Comparison of ENCODE assay signal across 16 mouse cellular contexts in the genomic region with DNA sequence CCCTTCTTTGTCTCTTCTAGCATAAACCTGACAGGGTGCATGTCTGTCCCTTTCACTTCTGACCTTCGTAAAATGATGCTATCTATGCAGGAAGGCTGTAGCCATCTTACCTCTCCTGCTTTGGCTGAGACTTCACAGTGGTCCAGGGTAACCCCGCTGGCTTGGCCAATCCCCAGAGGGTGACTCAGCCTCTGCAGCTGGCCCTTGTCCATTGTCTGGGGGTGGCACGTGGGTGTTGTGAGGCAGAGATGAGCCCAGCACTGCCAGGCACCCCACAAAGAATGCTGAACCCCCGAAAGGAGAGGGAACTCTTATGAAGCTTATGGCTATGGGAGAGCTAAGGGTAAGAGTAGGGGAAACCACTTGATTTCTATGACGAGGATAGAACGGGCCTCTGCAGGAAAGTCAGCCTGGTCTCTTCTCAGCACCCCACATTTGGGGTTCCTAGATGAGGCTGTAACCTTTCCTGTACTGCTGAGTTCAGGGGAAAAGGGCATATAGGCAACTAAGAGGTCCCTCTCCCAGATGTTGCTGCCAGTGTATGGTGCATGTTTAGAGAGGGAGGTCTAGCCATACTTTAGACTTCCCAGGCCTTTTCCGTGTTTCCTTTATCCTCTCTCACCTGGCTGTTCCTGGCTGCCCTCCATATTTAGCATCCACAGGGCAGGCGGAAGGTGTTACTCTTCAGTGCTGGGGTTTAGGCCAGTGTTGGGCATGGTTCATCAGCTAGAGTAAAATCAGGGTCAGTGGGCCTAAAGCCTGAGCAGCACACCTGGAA. TPM values are rescaled to one million over a fixed set of nuclear protein-coding genes. Genes with fewer than 3 reads are reported as not detected.
DNase-seq lines count a peak whose midpoint lies in the region; ATAC-seq lines count a peak whose summit lies in the region.
"Had no signal": no experiment of that assay in that cellular context is flagged by ENCODE, and none has a peak within 500 bp of the region (broad histone marks: within the 10 kb centered on the region; RNA-seq: fewer than 3 reads in every experiment).

No protein-coding gene starts in this region.

- H3K27ac ChIP-seq in heart, embryonic 12.5 days (ENCODE audit: poor library complexity, severe bottlenecking), result no peak overlapping the region
- H3K27ac ChIP-seq: midbrain, embryonic 13.5 days; neural tube, embryonic 12.5 days had no signal

- peaks cover 45% of the 10 kb centered on the region for H3K4me1 ChIP-seq in heart, embryonic 12.5 days (replicated peaks)

- 0 out of 2 replicates have a peak, but pooled peaks cover under 1% of the 10 kb centered on the region for H3K27me3 ChIP-seq in heart, embryonic 12.5 days (replicated peaks)

- H3K4me3 ChIP-seq in heart, embryonic 12.5 days, result no peak overlapping the region
- H3K4me3 ChIP-seq: midbrain, embryonic 13.5 days; neural tube, embryonic 12.5 days had no signal

- H3K9ac ChIP-seq in heart, embryonic 12.5 days, result 0 out of 2 replicates have a peak overlapping the region, but pooled peaks have one; percentile 2
- H3K9ac ChIP-seq: lung, embryonic 14.5 days; midbrain, embryonic 13.5 days; neural tube, embryonic 12.5 days had no signal

- no peak for ATAC-seq in heart, embryonic 12.5 days (ENCODE audit: insufficient number of reproducible peaks, low FRiP score)
- ATAC-seq: activated CD4-positive, CD25-positive, alpha-beta regulatory T cell, adult 4 months; midbrain, embryonic 13.5 days had no signal

- no peak for DNase-seq in heart, postnatal 36 days
- DNase-seq in 3134 (ENCODE audit: extremely low read depth, insufficient read length, low spot score), result peak; percentile 60
- DNase-seq in Muller cell, postnatal 12 days (ENCODE audit: inconsistent ontology term), result peak; percentile 80
- peak; percentile 54 to 71 for DNase-seq in cerebellum, postnatal 25 days
- no peak for DNase-seq in B cell, adult 2 months
- no peak for DNase-seq in spleen, postnatal 4 days (ENCODE audit: low spot score in 2 of 2)
- DNase-seq: heart, postnatal 10 days; kidney, adult 11 months; lung, embryonic 14.5 days; thymus, postnatal 4 days had no signal

- no peaks in the 10 kb centered on the region for H3K9me3 ChIP-seq in heart, embryonic 12.5 days (replicated peaks)
- H3K9me3 ChIP-seq: midbrain, embryonic 13.5 days; neural tube, embryonic 12.5 days had no signal

- no peak overlapping the region for H3K4me2 ChIP-seq in heart, embryonic 12.5 days
- H3K4me2 ChIP-seq: lung, embryonic 14.5 days; midbrain, embryonic 13.5 days; neural tube, embryonic 12.5 days had no signal

- intact Hi-C loops in heart, postnatal 36 days (cut with DNase I), result no loop called here

- WGBS in heart, embryonic 12.5 days, result 74% methylated on average over 8 of the region's 8 CpGs

- no peaks in the 10 kb centered on the region for H3K36me3 ChIP-seq in heart, embryonic 12.5 days
- H3K36me3 ChIP-seq: midbrain, embryonic 13.5 days; neural tube, embryonic 12.5 days had no signal

RNA-seq across cellular contexts. Expression of a gene that starts 9.8 kb away (rescaled TPM):
- polyA plus RNA-seq in heart, embryonic 12.5 days (2016; fragmentation: Nextera tagmentation; extraction: Ambion mirVana), result 21.9 and 27.3 TPM in 2 replicates
- 10 to 100 TPM; 18.8 to 27.1 TPM for total RNA-seq in heart, postnatal 36 days (2021)

RNA-seq across cellular contexts. Expression of a gene that starts 13.4 kb away (rescaled TPM):
- 10.5 and 11.6 TPM in 2 replicates for polyA plus RNA-seq in heart, embryonic 12.5 days (2016; fragmentation: Nextera tagmentation; extraction: Ambion mirVana)
- total RNA-seq in heart, postnatal 36 days (2021), result 10 to 100 TPM; 41.8 to 45.8 TPM

RNA-seq across cellular contexts. Expression of a gene that starts 15.7 kb away (rescaled TPM):
- not detected in 2 replicates for polyA plus RNA-seq in heart, embryonic 12.5 days (2016; fragmentation: Nextera tagmentation; extraction: Ambion mirVana)
- not detected for total RNA-seq in heart, postnatal 36 days (2021)
- total RNA-seq: gastrocnemius, adult 8-10 months; heart, postnatal 10 days; left cerebral cortex, postnatal 10 days had no signal
- polyA plus RNA-seq: activated CD4-positive, CD25-positive, alpha-beta regulatory T cell, adult 4 months; lung, embryonic 14.5 days; midbrain, embryonic 13.5 days; neural tube, embryonic 12.5 days had no signal

RNA-seq across cellular contexts. Expression of a gene that starts 34.8 kb away (rescaled TPM):
- 0.13 and 0.15 TPM in 2 replicates for polyA plus RNA-seq in heart, embryonic 12.5 days (2016; fragmentation: Nextera tagmentation; extraction: Ambion mirVana)
- total RNA-seq in heart, postnatal 36 days (2021), result not detected

Comparison
In these comparisons a context has a peak if more than half of its experiments do, and no peak if none do; other contexts are left out.
1. DNase-seq: peak in 3134 (single experiment), Muller cell, postnatal 12 days (single experiment) and cerebellum, postnatal 25 days (2 of 2); none in heart, postnatal 36 days (0 of 2), B cell, adult 2 months (0 of 2) and spleen, postnatal 4 days (0 of 2).